Mouse (Mus musculus) layer of hippocampus, postnatal 36 days (tissue): ENCODE data around the gene Lrrc26. TPM values are rescaled to one million over a fixed set of nuclear protein-coding genes. Genes with fewer than 3 reads are reported as not detected.
A peak's percentile ranks its signal among the peaks of the same experiment; 100 is the strongest.
"Not testable (repeated sequence)": the region's sequence is repeated elsewhere in the genome, so short reads cannot be mapped to it uniquely, and the experiment has no call there.

Source experiments
- DNase-seq, 2 experiments: peaks; one replicate each; pipeline ENCODE4 v3.0.0; 2022
- total RNA-seq, 2 experiments: library from RNA; stranded (reverse); gene quantifications; 2 replicates each; pipeline ENCODE4 v1.2.3; 2021

The Lrrc26 gene
- total RNA-seq = not detected

DNA sequence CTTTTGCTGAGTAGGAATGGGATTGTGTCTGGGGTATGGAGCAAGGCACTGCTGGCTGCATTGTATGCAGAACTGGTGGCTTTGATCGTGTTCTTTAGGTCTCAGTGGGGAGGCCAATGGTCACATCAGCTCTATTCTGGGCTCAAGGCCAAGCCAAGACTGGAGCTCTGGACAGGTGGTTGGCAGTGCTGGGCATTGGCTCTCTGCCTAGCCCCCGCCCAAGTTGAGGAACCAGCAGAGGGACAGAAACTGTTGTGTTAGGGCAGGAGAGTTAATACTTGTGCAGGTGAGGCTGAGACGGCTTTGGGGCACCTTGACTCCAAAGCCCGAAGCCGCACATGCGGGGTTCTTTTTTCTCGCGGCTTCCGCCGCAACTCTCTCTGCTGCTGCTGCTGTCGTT lies at the start of gene Lrrc26:
TSS of gene Lrrc26 (plus strand) at position 265 of the 400 bp plus-strand sequence.
- DNase-seq = peak in 1 of 2 experiments; percentile 34

DNA sequence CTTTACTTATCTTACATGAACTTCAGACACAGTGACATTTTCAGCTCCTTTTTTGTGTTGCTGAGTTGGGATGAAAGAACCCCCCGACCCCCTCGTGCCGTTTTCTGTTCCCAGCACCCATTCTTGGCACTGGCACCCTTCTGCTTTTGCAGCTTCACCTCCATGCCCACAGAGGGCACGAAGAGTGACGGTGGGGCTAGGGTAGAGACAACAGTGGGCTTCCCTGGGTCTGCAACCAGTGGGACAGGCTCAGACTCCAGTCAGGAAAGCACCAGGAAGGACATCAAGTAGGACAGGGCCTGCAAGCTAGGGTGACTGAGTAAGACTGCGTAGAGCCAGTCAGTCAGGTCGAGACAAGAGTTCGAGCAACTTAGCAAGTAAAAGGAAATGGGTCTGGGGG lies 49.4 kb upstream of the Lrrc26 start:
- DNase-seq = no peak

DNA sequence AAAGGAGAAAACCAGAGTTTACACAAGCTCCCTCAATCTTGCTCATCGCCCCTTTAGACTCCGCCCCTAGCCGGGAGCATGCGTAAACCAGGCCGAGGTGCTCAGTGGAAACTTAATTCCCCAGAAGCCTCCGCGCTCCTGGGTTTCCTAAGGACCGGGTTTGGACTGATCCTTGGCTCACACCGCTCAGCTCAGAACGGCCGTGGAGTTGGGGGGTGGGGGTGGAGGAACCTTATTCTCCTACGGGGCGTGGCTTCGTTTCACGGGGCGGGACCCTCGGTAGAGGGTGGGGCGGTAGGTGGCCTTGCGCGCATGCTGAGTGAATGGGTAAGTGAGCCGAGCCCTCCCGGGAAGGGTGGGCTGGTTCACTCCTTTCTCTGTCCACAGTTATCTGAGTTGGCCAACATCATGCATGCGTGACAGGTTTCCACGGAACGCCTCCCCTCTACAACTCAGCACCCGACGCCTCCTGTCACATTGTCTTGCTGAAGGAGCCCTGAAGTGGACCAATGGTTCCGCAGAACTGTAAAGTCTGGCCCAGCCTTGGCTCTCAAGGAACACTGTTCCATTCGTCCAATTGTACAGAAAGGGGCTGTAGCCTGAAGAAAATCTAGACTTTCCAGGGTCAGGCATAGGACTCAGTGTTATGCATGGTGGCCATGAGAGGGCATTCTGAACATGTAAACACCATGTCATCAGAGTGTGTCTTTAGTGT lies 48.8 kb upstream of the Lrrc26 start:
- DNase-seq = peak; percentile 53 to 66

DNA sequence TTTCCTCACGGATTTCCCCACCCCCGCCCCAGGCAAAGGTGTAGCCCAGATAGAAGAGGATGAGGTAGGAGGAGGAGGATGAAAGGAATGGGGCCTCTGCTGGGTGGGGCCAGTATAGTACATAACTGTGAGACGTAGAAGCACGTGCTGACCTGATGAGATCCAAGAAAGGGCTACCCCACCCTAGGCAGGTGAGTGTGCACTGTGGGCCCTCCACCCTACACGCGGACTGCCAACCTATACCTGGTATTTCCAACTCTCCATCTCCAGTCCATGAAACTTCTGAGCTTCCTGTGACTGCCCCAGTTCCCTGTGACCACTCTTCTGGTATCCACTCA lies 48.3 kb upstream of the Lrrc26 start:
- DNase-seq = no peak

GRCm38 (mm10) chr2:25242101-25242506 lies 47.6 kb upstream of the Lrrc26 start, which contains the start of the genes Rnf208 and Cysrt1:
Gene Rnf208, plus strand, starts transcription at chr2:25242255.
Gene Cysrt1, minus strand, starts transcription at chr2:25242452.
- DNase-seq = no peak

- no peak for DNase-seq
Observed at GRCm38 (mm10) chr2:25243342-25243741, 46.4 kb upstream of the Lrrc26 start.

- DNase-seq = no peak
Observed at GRCm38 (mm10) chr2:25244144-25244543, 45.6 kb upstream of the Lrrc26 start.

DNA sequence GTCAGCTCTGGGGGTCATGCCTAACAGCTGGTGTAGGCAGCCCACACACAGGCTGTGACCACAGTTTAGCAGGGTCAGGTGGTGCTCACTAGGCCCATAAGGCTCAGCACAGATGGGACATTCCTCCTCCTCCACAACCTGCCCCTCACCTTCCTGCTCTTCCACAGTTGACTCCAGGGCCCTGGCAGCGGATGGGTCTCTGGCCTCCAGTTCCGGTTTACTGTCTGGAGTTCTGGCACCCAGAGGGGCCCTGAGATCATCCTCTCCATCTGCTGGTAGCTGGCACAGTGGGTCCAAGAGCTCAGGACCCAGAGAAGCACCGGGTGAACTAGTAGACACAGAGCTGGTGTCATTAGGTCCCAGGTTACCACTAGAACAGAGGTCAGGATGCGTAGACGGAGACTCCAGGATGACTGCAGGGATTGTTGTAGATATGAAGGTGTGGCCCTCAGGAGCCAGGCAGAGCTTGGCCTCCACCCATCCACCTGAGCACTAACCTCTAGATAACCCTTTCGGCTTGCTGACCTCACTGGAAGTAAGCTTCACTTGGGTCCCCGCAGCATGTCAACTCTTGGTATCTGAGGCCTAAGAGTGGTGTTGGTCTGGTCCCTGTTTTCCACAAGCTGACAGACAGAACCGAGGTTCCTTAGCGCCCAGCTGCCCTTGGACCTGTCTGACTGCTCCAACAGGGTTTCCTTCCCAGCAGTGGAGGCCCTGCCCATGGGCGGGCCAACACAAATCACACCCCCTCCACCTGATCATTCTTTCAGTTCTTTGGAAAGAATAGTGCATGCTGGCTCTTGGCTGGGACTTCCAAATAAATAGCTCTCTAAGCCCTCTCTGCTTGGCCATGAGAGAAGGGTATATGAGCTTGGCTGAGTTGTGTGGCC lies 43.3 kb upstream of the Lrrc26 start, which contains the start of gene AL732309.1:
TSS of gene AL732309.1 (minus strand) at position 681 of the 890 bp plus-strand sequence.
- no peak for DNase-seq

GRCm38 (mm10) chr2:25252331-25252730 lies 37.4 kb upstream of the Lrrc26 start:
- DNase-seq = no peak

GRCm38 (mm10) chr2:25255284-25255779 lies 34.4 kb upstream of the Lrrc26 start, which contains the start of gene Tmem203:
Gene Tmem203, plus strand, starts transcription at chr2:25255439.
- peak; percentile 87 to 89 for DNase-seq

GRCm38 (mm10) chr2:25256443-25257109 lies 33.1 kb upstream of the Lrrc26 start:
- DNase-seq = not testable (repeated sequence)

- DNase-seq = not testable (repeated sequence)
Observed at GRCm38 (mm10) chr2:25257250-25257649, 32.5 kb upstream of the Lrrc26 start.

DNA sequence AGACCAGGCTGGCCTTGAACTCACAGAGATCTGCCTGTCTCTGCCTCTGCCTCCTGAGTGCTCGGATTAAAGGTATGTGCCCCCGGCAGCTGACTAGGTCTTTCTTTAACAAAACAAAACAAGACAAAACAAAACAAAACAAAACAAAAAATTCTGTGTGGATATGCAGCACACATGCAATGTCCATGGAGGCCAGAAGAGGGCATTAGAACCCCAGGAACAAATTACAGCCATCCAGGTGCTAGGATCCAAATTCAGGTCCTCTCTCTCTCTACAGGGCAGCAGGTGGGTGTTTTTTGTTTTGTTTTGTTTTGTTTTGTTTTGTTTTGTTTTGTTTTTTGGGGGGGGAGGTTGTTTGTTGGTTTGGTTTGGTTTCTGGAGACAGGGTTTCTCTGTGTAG lies 30.8 kb upstream of the Lrrc26 start:
- no peak for DNase-seq

DNA sequence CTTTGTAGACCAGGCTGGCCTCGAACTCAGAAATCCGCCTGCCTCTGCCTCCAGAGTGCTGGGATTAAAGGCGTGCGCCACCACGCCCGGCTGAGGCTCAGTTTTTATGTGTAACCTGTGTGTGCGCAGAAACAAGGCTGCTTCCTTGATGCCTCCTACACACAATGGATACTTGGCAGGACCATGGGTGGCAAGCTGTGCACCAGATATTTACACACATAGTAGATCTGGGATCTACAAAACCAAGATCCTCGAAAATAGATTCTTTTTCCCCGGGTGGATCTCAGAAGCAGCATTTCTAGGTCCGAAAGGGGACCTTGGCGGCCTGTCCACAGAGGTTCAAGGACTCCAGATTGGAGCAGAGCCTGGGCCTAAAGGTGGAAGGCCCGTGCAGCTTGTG lies 27.8 kb upstream of the Lrrc26 start:
- DNase-seq = no peak

GRCm38 (mm10) chr2:25262291-25262767 lies 27.4 kb upstream of the Lrrc26 start, which contains the start of gene Tprn:
Gene Tprn, plus strand, starts transcription at chr2:25262618.
- DNase-seq = peak; percentile 92 to 93

- no peak for DNase-seq
Observed at GRCm38 (mm10) chr2:25262795-25263622, 26.7 kb upstream of the Lrrc26 start.

DNA sequence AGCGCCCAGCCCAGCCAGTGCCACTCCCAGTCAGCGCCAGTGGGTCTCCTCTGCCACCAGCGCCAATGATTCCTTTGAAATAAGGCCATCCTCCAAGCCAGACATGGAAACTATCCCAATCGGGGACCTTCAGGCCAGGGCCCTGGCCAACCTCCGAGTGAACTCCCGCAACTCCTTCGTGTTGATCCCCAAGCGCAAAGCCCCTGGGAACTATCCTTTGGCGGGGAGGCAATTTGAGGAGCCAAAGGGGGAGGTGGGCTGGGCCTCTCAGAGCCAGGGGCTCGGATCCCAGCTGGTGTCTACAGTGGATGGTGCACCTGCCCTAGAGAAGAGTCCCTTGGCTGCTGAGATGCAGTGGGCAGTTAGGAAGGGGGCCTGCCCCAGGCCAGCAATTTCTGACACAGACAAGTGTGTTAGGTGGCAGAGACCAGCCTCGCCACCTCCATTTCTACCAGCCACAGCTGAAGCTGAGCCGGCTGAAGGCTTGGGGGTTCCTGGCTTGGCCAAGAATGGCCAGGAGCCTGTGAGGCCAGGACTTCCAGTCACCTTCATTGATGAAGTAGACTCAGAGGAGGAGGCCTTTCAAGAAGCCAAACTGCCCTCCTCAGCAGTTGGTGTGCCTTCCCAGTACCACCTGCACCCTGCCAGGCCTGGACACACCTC lies 26.0 kb upstream of the Lrrc26 start:
- no peak for DNase-seq

DNA sequence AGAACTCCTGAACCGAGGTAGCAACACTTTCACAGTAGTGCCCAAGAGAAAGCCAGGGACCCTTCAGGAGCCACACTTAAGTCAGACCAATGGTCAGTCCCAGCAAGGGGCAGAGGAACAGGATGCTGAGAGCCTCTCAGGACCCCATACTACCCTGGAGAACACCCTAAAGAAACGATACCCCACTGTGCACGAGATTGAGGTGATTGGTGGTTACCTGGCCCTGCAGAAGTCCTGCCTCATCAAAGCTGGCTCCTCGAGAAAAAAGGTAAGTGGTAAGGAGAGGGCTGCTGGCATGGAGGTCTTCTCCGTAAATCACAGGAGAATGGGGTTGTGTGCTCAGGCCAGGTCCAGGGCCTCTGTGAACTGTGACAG lies 25.4 kb upstream of the Lrrc26 start:
- no peak for DNase-seq

- no peak for DNase-seq
Observed at GRCm38 (mm10) chr2:25264851-25265250, 24.9 kb upstream of the Lrrc26 start.

- no peak for DNase-seq
Observed at GRCm38 (mm10) chr2:25265897-25266656, 23.6 kb upstream of the Lrrc26 start.
